Mouse (Mus musculus): ENCODE data around the gene Gpr182. TPM values are rescaled to one million over a fixed set of nuclear protein-coding genes. Genes with fewer than 3 reads are reported as not detected.
"Not testable (repeated sequence)": the region's sequence is repeated elsewhere in the genome, so short reads cannot be mapped to it uniquely, and the experiment has no call there.

Gpr182 gene
- total RNA-seq (2021): 1 to 10 TPM; 1.5 to 2.2 TPM
- long read RNA-seq, experiment 1: 0 reads
- long read RNA-seq, experiment 2, partial matches to known transcripts: 0 of 1 reads
- long read RNA-seq, experiment 2, other reads (novel, unspliced or antisense): 0 of 1 reads

DNA sequence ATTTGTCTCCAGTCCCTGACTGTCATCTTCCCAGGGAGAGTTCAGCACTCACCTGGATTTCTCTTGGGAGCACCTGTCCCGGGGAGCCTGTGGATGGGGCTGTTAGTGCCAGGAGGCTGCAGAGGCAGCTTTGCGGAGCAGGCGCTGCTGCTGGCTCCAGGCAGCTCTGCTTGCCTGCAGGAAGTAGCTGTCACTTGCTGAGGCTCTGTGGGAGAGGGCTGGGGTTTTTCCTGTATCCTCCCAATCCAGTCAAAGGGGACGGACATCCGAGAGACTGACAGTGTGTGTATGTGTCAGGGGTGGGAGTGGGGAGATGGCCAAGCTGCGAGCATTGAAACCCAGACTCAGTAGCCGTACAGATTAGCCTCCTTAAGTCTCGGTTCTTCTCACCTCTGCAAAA is at the start of gene Gpr182:
TSS of gene Gpr182 (minus strand) at position 185 of the 400 bp plus-strand sequence.
- DNase-seq (ENCODE audit: low spot score in 2 of 2): no peak

DNA sequence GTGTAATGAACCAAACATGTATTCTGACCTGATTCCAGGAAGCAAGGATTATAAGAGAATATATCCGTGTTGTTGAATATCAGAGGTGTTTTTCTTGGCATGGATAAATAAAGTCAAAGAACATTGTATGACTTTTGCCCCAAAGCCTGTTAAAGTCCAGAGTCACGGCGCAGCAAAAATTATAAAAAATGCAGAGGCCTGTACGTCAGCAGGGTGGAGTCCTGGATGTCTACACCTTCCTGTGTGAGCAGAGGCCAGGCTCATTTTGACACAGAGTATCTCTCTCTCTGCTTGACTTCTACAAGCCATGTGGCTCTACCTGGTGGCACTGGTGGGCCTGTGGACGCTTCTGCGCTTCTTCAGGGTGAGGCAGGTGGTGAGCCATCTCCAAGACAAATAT is 49.4 kb upstream of the Gpr182 start, which contains the start of gene Rdh16:
TSS of gene Rdh16 (plus strand) at position 262 of the 400 bp plus-strand sequence.
- no peak for DNase-seq (ENCODE audit: low spot score in 2 of 2)

DNA sequence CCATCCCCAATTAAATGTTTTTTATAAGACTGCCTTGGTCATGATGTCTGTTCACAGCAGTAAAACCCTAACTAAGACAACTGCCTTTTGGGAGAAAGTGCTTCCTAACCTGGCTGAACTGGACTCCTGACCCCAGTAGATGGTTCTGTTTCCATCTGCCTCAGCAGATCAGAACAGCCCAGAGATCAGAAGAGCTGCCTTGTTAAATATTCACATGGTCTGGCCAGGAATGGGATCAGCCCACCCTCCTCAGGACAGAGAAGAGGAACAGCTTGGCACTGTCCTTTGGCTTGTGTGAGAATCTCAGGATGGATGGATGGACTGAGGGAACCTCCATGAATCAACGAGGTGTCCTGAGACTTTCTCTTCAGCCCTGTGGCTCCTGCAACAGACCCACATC is 47.8 kb upstream of the Gpr182 start:
- DNase-seq (ENCODE audit: low spot score in 2 of 2): no peak

DNA sequence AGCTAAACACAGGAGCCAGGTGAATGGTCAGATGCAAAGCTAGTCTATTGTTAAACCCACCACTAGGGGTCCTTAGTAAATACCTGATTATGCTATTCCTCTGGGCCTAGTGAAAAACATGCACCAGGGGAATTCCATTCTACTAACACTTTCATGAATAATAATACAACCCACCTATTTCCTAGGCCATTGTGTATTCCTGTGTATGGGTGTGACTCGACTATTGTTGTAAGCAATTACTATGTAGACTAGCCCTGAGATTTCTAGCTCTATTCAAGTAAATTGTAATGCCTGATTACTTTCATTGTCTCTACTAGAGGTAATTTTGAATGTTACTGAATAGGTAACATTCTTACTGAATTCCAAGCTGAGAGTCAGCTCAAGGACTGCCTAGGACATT is 33.9 kb upstream of the Gpr182 start:
- not testable (repeated sequence) for DNase-seq (ENCODE audit: low spot score in 2 of 2)

DNA sequence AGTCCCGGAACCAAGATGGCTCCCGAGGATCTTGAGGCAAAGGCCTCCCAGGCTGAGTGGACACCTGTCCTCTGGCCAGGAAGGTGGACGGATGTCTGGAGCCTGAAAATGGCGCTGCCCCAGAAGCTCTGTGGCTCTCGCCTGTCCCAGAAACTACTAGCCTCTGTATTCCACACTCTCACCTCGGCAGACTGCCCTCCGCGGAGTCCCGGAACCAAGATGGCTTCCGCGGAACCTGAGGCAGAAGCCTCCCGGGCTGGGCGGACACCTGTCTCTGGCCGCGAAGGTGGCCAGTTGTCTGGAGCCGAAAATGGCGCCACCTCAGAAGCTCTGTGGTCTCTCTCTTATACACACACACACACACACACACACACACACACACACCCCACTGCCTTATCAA is 30.8 kb upstream of the Gpr182 start:
- not testable (repeated sequence) for DNase-seq (ENCODE audit: low spot score in 2 of 2)

DNA sequence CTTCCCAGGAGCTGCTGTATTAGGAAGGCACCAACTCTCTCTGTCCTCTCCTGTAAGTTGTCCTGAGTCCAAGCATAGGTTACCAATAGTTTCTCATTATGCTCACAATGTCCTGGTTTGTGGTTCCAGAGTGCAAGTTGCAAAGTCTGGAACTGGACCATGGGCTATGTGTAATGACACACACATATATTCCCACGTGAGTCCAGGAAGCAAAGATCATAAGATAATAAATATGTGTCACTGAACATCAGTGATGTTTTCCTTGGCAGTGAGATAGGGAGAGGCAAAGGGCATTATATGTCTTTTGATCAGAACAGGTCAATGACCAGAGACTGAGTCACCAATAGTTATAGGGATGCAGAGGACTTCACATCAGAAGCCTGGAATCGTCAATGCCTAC is 24.5 kb upstream of the Gpr182 start, which contains the start of gene Rdh9:
TSS of gene Rdh9 (plus strand) at position 376 of the 400 bp plus-strand sequence.
- DNase-seq (ENCODE audit: low spot score in 2 of 2): no peak

DNA sequence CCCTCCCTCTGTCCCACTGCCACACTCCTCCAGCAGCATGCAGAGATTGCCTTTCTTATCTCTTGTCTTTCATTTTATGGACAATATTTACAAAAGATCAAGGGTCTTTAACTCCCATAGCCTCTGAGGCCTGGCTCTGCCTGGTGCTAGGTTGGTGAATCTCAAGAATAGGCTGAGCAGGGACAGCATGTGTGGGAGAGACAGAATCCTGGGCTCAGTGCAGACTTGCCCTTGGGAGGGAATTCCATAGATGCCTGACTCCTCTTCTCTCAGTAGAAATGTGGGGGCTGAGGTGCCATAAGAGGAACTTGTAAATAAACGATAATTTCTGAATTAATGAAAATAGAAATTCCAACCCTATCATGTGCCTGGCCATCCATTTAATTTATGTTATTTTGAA is 15.0 kb upstream of the Gpr182 start:
- DNase-seq (ENCODE audit: low spot score in 2 of 2): no peak

DNA sequence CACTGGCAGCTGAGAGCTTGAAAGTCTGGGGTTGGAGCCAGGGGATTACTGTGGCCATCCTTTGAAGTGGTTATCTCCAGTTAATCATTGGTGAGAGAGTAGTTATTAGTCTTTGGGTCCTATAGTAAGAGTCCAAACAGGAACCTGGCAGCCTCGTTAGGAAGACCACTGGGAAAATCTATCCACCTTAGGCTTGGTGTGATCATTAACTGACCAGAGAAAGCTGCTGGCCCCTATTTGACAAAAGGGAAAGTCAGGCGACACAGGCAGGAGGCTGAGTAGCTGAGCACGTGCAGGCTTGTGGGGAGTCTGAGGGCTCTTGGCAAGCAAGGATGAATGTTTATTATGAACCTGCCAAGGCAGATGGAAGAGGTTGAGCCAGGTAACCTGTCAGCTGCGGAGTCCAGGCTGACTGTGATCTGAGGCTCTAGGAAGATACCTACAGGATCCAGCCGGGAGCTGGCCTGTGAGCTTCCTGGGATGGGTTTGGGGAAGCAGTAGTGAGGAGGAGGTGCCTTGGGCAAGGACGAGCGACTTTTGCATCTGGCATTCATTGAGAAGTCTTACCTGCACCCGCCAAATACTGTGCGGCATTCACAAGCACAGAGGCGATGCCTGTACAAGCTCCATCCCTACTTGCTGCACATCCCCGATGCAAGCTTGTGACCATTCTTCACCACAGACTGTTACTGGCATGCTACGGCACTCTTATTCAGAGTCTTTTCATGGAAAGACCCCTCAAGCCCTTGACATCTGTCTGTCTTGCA is 12.6 kb upstream of the Gpr182 start:
- DNase-seq (ENCODE audit: low spot score in 2 of 2): no peak

DNA sequence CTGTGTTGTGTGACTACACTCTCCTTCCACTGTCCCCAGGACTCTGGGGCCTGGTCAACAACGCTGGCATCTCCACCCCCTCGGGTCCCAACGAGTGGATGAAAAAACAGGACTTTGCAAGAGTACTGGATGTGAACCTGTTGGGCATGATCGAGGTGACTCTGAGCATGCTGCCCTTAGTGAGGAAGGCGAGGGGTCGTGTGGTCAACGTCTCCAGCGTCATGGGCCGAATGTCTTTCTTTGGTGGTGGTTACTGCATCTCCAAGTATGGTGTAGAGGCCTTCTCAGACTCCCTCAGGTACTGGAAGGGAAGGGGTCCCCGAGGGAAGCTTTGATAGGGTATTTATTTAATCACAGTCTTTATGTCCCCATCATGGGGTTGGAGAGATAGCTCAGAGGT is 11.4 kb upstream of the Gpr182 start:
- not testable (repeated sequence) for DNase-seq (ENCODE audit: low spot score in 2 of 2)

DNA sequence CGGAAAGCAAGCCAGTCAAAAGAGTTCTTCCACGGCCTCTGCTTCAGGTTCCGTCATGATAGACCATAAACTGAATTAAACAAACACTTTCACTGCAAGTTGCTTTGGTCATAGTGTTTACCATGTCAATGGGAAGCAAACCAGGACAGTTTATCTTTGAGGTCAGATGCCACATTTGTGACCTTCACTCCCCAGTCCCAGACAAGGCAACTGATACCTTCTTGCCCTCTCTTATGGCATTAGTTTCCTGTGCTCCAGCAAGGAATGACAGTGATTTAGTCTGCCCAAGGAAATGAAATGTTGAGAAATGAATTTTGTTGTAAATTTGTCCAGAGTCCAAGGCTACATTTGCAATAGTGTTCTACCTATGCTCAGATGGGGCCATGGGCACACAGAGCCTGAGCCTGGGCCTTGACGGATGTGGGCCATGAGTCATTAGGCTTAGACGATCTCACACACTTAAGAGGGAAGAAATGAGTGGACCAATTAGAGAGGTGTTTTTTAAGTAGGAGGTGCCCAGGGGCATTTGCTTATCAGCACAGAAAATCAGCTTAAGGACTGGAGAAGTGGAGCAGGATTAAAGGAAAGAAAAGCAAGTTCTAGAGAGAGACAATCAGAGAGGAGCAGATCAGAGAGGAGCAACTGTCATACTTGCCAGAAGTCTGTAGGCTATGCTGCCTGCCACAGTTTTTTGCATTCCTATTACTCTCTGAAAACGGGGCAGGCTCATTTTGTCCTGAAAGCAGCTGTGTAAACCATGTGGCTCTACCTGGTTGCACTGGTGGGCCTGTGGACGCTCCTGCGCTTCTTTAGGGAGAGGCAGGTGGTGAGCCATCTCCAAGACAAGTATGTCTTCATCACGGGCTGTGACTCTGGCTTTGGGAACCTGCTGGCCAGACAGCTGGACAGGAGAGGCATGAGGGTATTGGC is 7.9 kb upstream of the Gpr182 start, which contains the start of the genes Rdh1 and Rdh16f1:
TSS of gene Rdh1 (plus strand) at position 541 of the 930 bp plus-strand sequence.
TSS of gene Rdh16f1 (plus strand) at position 607 of the 930 bp plus-strand sequence.
- DNase-seq (ENCODE audit: low spot score in 2 of 2): no peak

DNA sequence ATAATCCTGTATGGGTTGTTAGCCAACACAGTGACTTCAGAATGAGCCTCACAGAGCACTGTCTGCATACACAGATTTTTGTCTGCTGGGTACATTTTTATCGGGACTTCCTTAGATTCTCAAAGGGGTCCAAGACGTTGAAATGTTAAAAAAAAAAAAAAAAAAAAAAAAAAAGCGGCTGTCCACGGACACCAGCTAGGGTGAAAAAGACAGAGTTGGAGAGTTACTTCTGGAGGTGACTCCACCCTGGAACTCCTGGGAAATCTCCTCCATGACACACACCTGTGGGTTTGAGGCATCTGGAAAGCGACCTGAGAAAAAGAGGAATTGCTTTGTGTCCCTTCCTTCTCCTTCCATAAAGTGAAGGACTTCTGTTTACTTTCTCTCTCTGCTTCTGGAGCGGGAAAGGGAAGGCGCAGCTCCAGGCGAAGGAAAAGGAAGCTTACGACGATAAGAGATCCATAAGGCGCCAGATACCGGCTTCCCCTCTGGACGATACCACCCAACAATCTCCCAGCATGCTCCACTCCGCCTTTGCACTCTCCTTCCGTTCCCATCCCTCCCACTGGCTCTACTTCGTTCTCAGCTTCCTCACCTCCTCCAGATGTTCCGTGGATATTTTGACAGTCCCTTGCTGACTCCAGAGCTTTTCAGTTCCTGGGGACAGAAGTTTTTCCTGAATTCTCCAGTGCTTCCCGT is 4.4 kb upstream of the Gpr182 start:
- DNase-seq (ENCODE audit: low spot score in 2 of 2): peak in 1 of 2 experiments; percentile 0

DNA sequence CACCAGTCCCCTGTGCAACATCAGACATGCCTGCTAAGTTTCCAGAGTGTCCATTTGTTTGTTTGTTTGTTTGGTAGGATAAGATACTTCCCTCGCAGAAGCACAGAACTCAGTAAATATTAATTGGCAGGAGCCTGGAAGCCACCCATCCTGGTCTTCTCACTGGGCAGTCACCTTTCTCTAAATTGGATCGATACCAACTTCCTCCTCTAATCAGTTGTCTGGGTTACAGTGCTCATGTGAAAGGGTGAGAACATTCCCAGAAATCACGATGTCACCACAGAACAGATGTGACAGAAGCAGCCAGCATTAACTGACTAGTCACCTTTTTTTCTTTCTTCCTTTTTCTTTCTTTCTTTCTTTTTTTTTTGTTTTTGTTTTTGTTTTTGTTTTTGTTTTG is 3.7 kb upstream of the Gpr182 start:
- no peak for DNase-seq (ENCODE audit: low spot score in 2 of 2)

DNA sequence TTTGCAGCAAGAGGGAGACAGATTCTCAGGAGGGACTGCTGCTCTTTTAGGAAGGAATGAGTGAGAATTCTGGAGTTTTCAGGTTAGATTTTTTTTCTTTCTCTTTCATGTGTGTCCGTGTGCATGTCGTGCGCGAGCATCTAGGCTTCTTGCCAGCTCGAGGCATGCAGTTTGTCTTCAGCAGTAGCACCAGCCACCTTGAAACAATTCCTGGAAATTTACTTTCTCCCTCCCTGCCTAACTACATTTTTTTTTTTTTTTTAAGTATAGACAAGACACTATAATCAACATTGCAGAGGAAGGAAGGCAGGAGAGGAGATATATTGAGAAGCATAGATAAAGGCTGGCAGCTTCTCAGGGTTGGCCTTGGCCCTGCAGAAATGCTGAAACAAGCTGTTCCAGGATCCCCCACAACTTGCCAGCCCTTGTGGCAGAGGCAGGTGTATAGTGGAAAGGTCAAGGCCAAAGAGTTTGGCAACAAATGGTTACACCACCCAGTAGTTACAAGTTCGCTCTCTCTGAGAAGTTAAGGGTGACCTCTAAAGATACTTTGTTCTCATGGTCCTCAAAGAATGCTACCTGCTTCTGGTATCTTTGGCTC is 3.1 kb upstream of the Gpr182 start:
- DNase-seq (ENCODE audit: low spot score in 2 of 2): no peak

DNA sequence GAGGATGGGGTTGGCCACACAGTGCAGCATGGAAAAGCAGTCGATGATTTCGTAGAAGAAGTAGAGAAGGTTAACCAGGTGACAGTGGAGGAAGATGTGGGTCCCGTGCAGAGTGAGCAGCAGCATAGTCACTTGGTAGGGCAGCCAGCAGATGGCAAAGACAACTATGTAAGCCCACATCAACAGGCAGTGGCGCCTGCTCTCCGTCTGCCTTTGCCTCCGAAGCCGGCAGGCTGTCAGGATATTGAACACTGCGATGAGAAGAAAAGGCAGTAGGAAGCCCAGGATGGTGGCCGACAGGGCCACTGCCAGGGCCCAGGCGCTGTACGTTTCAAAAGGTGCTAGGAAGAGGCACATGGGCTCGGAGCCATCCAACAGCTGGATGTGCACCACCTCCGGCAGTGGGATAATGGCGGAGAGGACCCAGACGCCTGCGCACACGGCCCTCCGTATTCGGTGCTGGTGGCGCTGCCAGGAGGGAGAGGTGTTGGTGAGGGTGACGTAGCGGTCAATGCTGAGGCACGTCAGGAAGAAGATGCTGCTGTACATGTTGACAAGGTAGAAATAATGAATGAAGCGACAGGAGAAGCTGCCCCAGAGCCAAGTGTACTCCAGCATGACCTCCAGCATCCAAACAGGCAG is 1.3 kb downstream of the Gpr182 start:
- DNase-seq (ENCODE audit: low spot score in 2 of 2): no peak

DNA sequence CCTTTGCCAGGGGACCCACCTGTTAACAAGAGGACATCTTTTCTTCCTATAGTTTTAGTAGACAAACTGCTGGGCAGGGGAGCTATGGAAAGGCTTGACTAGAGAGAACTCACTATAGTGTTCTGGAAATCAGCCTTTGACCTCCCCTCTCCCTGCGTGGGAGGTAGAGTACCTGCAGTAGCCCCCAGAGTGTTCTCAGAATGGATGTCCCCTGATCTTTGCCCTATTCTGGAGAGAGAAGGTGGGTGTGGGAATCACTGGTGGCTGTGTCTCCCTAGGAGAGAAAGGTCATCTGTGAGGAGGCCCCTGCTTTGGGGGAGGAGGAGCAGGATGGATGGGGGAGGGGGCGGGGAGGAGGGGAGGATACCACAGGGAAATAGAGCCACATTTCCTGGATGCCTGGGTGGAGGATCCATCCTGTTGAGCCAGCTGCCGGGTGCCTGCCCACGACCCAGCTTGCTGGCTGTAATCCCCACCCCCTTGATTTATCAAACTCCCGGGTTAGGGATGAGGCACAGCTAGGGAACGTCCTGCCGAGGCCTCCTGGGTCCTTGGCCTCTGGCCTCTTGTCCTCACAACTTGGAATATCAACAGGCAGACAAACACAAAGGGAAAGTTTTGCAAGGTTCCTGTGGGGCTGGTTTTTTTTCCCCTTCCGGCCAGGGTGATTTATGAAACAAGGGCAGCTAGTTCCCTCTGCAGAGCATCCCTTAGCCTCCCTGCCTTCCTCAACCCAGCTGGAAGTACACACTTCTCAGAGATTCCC is 2.5 kb downstream of the Gpr182 start:
- DNase-seq (ENCODE audit: low spot score in 2 of 2): no peak

DNA sequence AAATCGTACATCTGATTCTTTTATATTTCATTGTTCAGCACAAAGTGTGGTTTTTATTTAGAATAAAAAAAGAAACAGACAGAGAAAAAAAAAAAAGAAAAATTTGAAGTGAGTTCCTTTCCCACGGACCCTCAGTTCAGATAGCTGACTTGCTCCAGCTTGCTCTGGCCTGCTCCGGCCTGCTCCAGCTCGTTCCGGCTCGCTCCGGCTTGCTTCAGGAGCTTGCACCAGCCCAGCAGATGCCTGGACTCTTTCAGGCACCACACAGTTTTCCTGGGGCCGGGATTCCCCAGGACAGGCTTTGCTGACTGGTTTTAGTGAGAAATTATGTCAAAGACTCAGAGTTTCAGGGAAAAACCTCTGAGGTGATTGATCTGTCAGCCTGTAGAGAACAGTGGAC is 4.3 kb downstream of the Gpr182 start:
- no peak for DNase-seq (ENCODE audit: low spot score in 2 of 2)

DNA sequence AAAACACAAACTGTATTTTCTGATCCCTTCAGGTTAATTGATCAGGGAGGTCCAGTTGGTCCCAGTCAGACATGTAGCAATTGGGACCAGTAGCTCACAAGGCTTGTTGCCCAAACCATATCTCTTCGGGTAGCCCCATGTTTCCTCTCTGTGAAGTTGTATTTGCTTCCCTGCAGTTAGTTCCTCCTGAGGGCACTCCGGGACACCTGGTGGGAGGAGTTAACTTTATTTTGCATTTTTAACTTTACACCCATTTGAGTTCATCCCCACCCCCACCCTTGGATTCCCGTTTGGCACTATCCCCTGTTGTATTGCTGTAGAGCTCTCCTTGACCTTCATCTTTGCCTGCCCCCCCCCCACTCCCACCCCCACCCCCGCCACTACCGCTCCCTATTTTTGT is 5.6 kb downstream of the Gpr182 start:
- no peak for DNase-seq (ENCODE audit: low spot score in 2 of 2)

DNA sequence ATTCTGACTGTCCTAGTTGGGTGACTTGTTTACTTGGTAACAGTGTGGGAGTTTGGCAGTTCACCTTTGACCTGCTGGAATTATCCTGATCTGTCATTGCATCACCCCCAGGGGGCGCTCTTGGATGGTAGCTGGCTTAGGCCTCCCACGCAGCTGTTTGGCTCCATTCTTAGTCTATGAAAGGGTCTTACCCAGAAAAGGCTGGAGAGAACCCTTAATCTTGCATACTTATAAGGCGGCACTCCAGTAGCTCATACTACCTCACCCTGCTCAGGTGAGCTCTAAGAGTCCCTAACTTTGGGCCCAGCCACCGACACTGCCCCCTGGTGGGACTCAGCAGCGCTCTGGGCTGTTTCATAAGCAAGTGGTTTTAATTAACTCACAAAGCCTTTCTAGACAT is 6.9 kb downstream of the Gpr182 start:
- DNase-seq (ENCODE audit: low spot score in 2 of 2): no peak

DNA sequence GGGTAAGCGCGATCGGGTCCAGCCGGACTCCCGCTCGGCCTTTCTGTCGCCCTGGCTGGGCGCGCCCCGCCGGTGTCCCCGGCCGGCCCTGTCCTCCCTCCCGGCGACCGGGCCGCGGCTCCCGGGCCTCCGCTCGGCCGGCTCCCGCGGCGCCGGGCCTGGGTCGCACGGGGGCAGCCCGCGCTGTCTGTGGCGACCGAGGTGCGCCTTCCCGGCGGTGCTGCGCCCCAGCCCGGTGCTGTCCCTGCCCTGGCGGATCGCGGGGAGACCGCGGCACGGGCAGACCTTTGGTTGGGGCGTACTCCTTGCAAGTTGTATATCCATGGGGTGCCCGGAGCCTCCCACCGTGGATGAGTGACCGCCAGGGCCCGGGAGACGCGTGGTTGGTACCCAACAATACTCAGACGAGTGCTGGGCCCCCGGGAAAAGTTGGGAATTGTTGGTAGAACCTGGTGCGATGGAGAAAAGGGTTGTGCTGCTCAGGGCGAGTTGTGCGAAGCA is 11.8 kb downstream of the Gpr182 start:
- DNase-seq (ENCODE audit: low spot score in 2 of 2): no peak
